Mouse (Mus musculus): ENCODE results near the gene Atg10. TPM values are rescaled to one million over a fixed set of nuclear protein-coding genes. Genes with fewer than 3 reads are reported as not detected.
"Not testable (repeated sequence)": the region's sequence is repeated elsewhere in the genome, so short reads cannot be mapped to it uniquely, and the experiment has no call there.

The Atg10 gene
- polyA plus RNA-seq, 1 experiment from 2014 or later, result 13.3 TPM

- ATAC-seq (ENCODE audit: low FRiP score, low TSS enrichment), result no peak
- Histone ChIP-seq H3K4me3 (ENCODE audit: low read length) (no peak overlapping the region), H3K4me1 (ENCODE audit: insufficient read depth, low read length) (no peaks in the 10 kb centered on the region), H3K36me3 (ENCODE audit: insufficient read depth, low read length) (no peaks in the 10 kb centered on the region), H3K27me3 (ENCODE audit: insufficient read depth, low read length) (no peaks in the 10 kb centered on the region), H3K4me2 (replicated peaks; ENCODE audit: low read depth, low read length) (no peak overlapping the region), H3K27ac (ENCODE audit: low read length) (no peak overlapping the region), H3K9me3 (ENCODE audit: low read length) (no peaks in the 10 kb centered on the region), H3K9ac (replicated peaks; ENCODE audit: low read length) (no peak overlapping the region)
- 63% methylated on average over 6 of the region's 6 CpGs for WGBS
Observed at GRCm38 (mm10) chr13:90939192-90939591, 284.6 kb downstream of the Atg10 start.

GRCm38 (mm10) chr13:90935852-90936251 is 287.9 kb downstream of the Atg10 start:
- no peaks in the 10 kb centered on the region for H3K36me3 ChIP-seq (ENCODE audit: insufficient read depth, low read length)
- no peaks in the 10 kb centered on the region for H3K9me3 ChIP-seq (ENCODE audit: low read length)
- WGBS, result 85% methylated on average over 7 of the region's 7 CpGs
- H3K27ac ChIP-seq (ENCODE audit: low read length), result no peak overlapping the region
- no peak overlapping the region for H3K4me3 ChIP-seq (ENCODE audit: low read length)
- no peak overlapping the region for H3K4me2 ChIP-seq (replicated peaks; ENCODE audit: low read depth, low read length)
- H3K9ac ChIP-seq (replicated peaks; ENCODE audit: low read length), result no peak overlapping the region
- no peak for ATAC-seq (ENCODE audit: low FRiP score, low TSS enrichment)
- H3K27me3 ChIP-seq (ENCODE audit: insufficient read depth, low read length), result no peaks in the 10 kb centered on the region
- no peaks in the 10 kb centered on the region; the same call in 1 of the 2 replicates for H3K4me1 ChIP-seq (ENCODE audit: insufficient read depth, low read length)

GRCm38 (mm10) chr13:90933256-90933655 is 290.5 kb downstream of the Atg10 start:
- H3K4me2 ChIP-seq (replicated peaks; ENCODE audit: low read depth, low read length), result no peak overlapping the region
- no peaks in the 10 kb centered on the region for H3K9me3 ChIP-seq (ENCODE audit: low read length)
- H3K4me1 ChIP-seq (ENCODE audit: insufficient read depth, low read length), result no peaks in the 10 kb centered on the region; the same call in 1 of the 2 replicates
- H3K36me3 ChIP-seq (ENCODE audit: insufficient read depth, low read length), result peaks cover 4% of the 10 kb centered on the region; the same call in 1 of the 2 replicates
- H3K4me3 ChIP-seq (ENCODE audit: low read length), result no peak overlapping the region
- H3K27me3 ChIP-seq (ENCODE audit: insufficient read depth, low read length), result no peaks in the 10 kb centered on the region
- WGBS, result 86% methylated on average over 3 of the region's 3 CpGs
- H3K9ac ChIP-seq (replicated peaks; ENCODE audit: low read length), result no peak overlapping the region
- ATAC-seq (ENCODE audit: low FRiP score, low TSS enrichment), result no peak
- no peak overlapping the region for H3K27ac ChIP-seq (ENCODE audit: low read length)

GRCm38 (mm10) chr13:90929847-90930246 is 293.9 kb downstream of the Atg10 start:
- 23% methylated on average over 5 of the region's 5 CpGs for WGBS
- no peak overlapping the region for H3K27ac ChIP-seq (ENCODE audit: low read length)
- H3K4me1 ChIP-seq (ENCODE audit: insufficient read depth, low read length), result no peaks in the 10 kb centered on the region; the same call in 1 of the 2 replicates
- H3K9ac ChIP-seq (replicated peaks; ENCODE audit: low read length), result no peak overlapping the region
- no peak overlapping the region for H3K4me3 ChIP-seq (ENCODE audit: low read length)
- H3K9me3 ChIP-seq (ENCODE audit: low read length), result no peaks in the 10 kb centered on the region
- no peak for ATAC-seq (ENCODE audit: low FRiP score, low TSS enrichment)
- H3K36me3 ChIP-seq (ENCODE audit: insufficient read depth, low read length), result peaks cover 28% of the 10 kb centered on the region
- no peak overlapping the region for H3K4me2 ChIP-seq (replicated peaks; ENCODE audit: low read depth, low read length)
- H3K27me3 ChIP-seq (ENCODE audit: insufficient read depth, low read length), result no peaks in the 10 kb centered on the region

- H3K4me3 ChIP-seq (ENCODE audit: low read length); H3K27me3 ChIP-seq (ENCODE audit: insufficient read depth, low read length); H3K4me2 ChIP-seq (replicated peaks; ENCODE audit: low read depth, low read length); ATAC-seq (ENCODE audit: low FRiP score, low TSS enrichment); H3K4me1 ChIP-seq (ENCODE audit: insufficient read depth, low read length); H3K9ac ChIP-seq (replicated peaks; ENCODE audit: low read length); H3K9me3 ChIP-seq (ENCODE audit: low read length); H3K27ac ChIP-seq (ENCODE audit: low read length): not testable (repeated sequence)
- 95% methylated on average over 9 of the region's 10 CpGs for WGBS
- peaks cover 29% of the 10 kb centered on the region for H3K36me3 ChIP-seq (ENCODE audit: insufficient read depth, low read length)
Observed at GRCm38 (mm10) chr13:90928266-90928665, 295.5 kb downstream of the Atg10 start.

- H3K4me2 ChIP-seq (replicated peaks; ENCODE audit: low read depth, low read length), result no peak overlapping the region
- no peaks in the 10 kb centered on the region for H3K9me3 ChIP-seq (ENCODE audit: low read length)
- 74% methylated on average over 5 of the region's 5 CpGs for WGBS
- H3K4me1 ChIP-seq (ENCODE audit: insufficient read depth, low read length), result peaks cover 4% of the 10 kb centered on the region; the same call in 1 of the 2 replicates
- H3K9ac ChIP-seq (replicated peaks; ENCODE audit: low read length), result no peak overlapping the region
- peaks cover 29% of the 10 kb centered on the region for H3K36me3 ChIP-seq (ENCODE audit: insufficient read depth, low read length)
- H3K27ac ChIP-seq (ENCODE audit: low read length), result no peak overlapping the region
- ATAC-seq (ENCODE audit: low FRiP score, low TSS enrichment), result no peak
- H3K27me3 ChIP-seq (ENCODE audit: insufficient read depth, low read length), result no peaks in the 10 kb centered on the region
- no peak overlapping the region for H3K4me3 ChIP-seq (ENCODE audit: low read length)
Observed at GRCm38 (mm10) chr13:90926938-90927633, 296.7 kb downstream of the Atg10 start.

GRCm38 (mm10) chr13:90926125-90926765 is 297.5 kb downstream of the Atg10 start:
- no peak for ATAC-seq (ENCODE audit: low FRiP score, low TSS enrichment)
- Histone ChIP-seq H3K9me3 (ENCODE audit: low read length) (no peaks in the 10 kb centered on the region), H3K36me3 (ENCODE audit: insufficient read depth, low read length) (peaks cover 29% of the 10 kb centered on the region), H3K4me3 (ENCODE audit: low read length) (no peak overlapping the region), H3K27ac (ENCODE audit: low read length) (no peak overlapping the region), H3K9ac (replicated peaks; ENCODE audit: low read length) (no peak overlapping the region), H3K4me2 (replicated peaks; ENCODE audit: low read depth, low read length) (no peak overlapping the region), H3K27me3 (ENCODE audit: insufficient read depth, low read length) (no peaks in the 10 kb centered on the region), H3K4me1 (ENCODE audit: insufficient read depth, low read length) (peaks cover 4% of the 10 kb centered on the region; the same call in 1 of the 2 replicates)
- WGBS, result 84% methylated on average over 7 of the region's 7 CpGs

GRCm38 (mm10) chr13:90925191-90925590 is 298.6 kb downstream of the Atg10 start:
- ATAC-seq (ENCODE audit: low FRiP score, low TSS enrichment), result no peak
- no peak overlapping the region for H3K4me2 ChIP-seq (replicated peaks; ENCODE audit: low read depth, low read length)
- no peaks in the 10 kb centered on the region for H3K9me3 ChIP-seq (ENCODE audit: low read length)
- no peak overlapping the region for H3K27ac ChIP-seq (ENCODE audit: low read length)
- peaks cover 4% of the 10 kb centered on the region; the same call in 1 of the 2 replicates for H3K4me1 ChIP-seq (ENCODE audit: insufficient read depth, low read length)
- H3K4me3 ChIP-seq (ENCODE audit: low read length), result no peak overlapping the region
- WGBS, result 88% methylated on average over 5 of the region's 5 CpGs
- no peaks in the 10 kb centered on the region for H3K27me3 ChIP-seq (ENCODE audit: insufficient read depth, low read length)
- H3K36me3 ChIP-seq (ENCODE audit: insufficient read depth, low read length), result peaks cover 29% of the 10 kb centered on the region
- no peak overlapping the region for H3K9ac ChIP-seq (replicated peaks; ENCODE audit: low read length)

GRCm38 (mm10) chr13:90924072-90924471 is 299.7 kb downstream of the Atg10 start:
- Histone ChIP-seq H3K9me3 (ENCODE audit: low read length) (no peaks in the 10 kb centered on the region), H3K36me3 (ENCODE audit: insufficient read depth, low read length) (peaks cover 29% of the 10 kb centered on the region), H3K27ac (ENCODE audit: low read length) (no peak overlapping the region), H3K27me3 (ENCODE audit: insufficient read depth, low read length) (no peaks in the 10 kb centered on the region), H3K4me1 (ENCODE audit: insufficient read depth, low read length) (peaks cover 4% of the 10 kb centered on the region; the same call in 1 of the 2 replicates), H3K4me2 (replicated peaks; ENCODE audit: low read depth, low read length) (peak overlapping the region; percentile 71), H3K9ac (replicated peaks; ENCODE audit: low read length) (peak overlapping the region; percentile 98), H3K4me3 (ENCODE audit: low read length) (peak overlapping the region; percentile 93)
- WGBS, result 50% methylated on average over 9 of the region's 9 CpGs
- no peak for ATAC-seq (ENCODE audit: low FRiP score, low TSS enrichment)

GRCm38 (mm10) chr13:90923617-90924016 is 300.2 kb downstream of the Atg10 start:
- Histone ChIP-seq H3K4me2 (replicated peaks; ENCODE audit: low read depth, low read length) (peak overlapping the region; percentile 71), H3K4me3 (ENCODE audit: low read length) (peak overlapping the region; percentile 93), H3K27ac (ENCODE audit: low read length) (0 out of 2 replicates have a peak overlapping the region, but pooled peaks have one; percentile 56), H3K36me3 (ENCODE audit: insufficient read depth, low read length) (peaks cover 27% of the 10 kb centered on the region), H3K9ac (replicated peaks; ENCODE audit: low read length) (peak overlapping the region; percentile 98)
- H3K9me3 ChIP-seq (ENCODE audit: low read length); ATAC-seq (ENCODE audit: low FRiP score, low TSS enrichment); H3K27me3 ChIP-seq (ENCODE audit: insufficient read depth, low read length); H3K4me1 ChIP-seq (ENCODE audit: insufficient read depth, low read length): not testable (repeated sequence)
- under 1% methylated on average over 13 of the region's 13 CpGs for WGBS

Measured in kidney, embryonic 16.5 days (tissue).